Mouse (Mus musculus) kidney, adult 2 months (tissue): Measurements from ENCODE around the gene Diaph2.

Experiments
- CTCF ChIP-seq: fragments of 200-500 bp; conservative IDR thresholded peaks from 2 replicates; pipeline ENCODE4 v1.5.1; 2011; ENCODE audit warnings: low read depth, mild to moderate bottlenecking, control low read depth, low read length, moderate library complexity, mixed read lengths; ENCODE audit not compliant: insufficient read depth, insufficient read length
- POLR2A ChIP-seq: fragments of 200-500 bp; IDR thresholded peaks from one replicate; pipeline ENCODE4 v1.6.1; 2011; ENCODE audit warnings: low read depth, low read length, control low read depth

GRCm38 (mm10) chrX:130393508-130394145, 644.1 kb downstream of the Diaph2 start:
- no peak for TF ChIP-seq POLR2A
- TF ChIP-seq CTCF, result no peak
